Mouse (Mus musculus) T-helper 2 cell (primary cell): ENCODE results near the gene Zcwpw1.

ENCODE experiments used
- in situ Hi-C: fragments of 300-600 bp; cut with MboI, MseI; formaldehyde crosslinking; loops from one replicate; pipeline ENCODE4 v1.15.1; 2025; ENCODE audit warnings: high pct_unique_total_duplicates

Gene Zcwpw1

GRCm38 (mm10) chr5:137787151-137787928 lies at the start of gene Zcwpw1, which contains the start of gene Mepce:
Zcwpw1 (plus strand) TSS chr5:137787798.
Mepce (minus strand) TSS chr5:137787655.
- in situ Hi-C loops = no loop called here

GRCm38 (mm10) chr5:137738516-137738915 lies 49.1 kb upstream of the Zcwpw1 start:
- in situ Hi-C loops = no loop called here

GRCm38 (mm10) chr5:137739471-137739870 lies 48.1 kb upstream of the Zcwpw1 start:
- in situ Hi-C loops = no loop called here

GRCm38 (mm10) chr5:137740506-137740905 lies 47.1 kb upstream of the Zcwpw1 start:
- in situ Hi-C loops = no loop called here

GRCm38 (mm10) chr5:137741023-137741931 lies 46.3 kb upstream of the Zcwpw1 start, which contains the start of gene Nyap1:
Nyap1 (minus strand) TSS chr5:137741607.
- in situ Hi-C loops = no loop called here

- in situ Hi-C loops = no loop called here
These were observed 45.5 kb upstream of the Zcwpw1 start for GRCm38 (mm10) chr5:137742048-137742447.

GRCm38 (mm10) chr5:137742836-137743235 lies 44.8 kb upstream of the Zcwpw1 start:
- in situ Hi-C loops = no loop called here

- in situ Hi-C loops = no loop called here
These were observed 43.4 kb upstream of the Zcwpw1 start for GRCm38 (mm10) chr5:137744197-137744596.

GRCm38 (mm10) chr5:137745214-137746171 lies 42.1 kb upstream of the Zcwpw1 start, which contains the start of gene Tsc22d4:
Tsc22d4 (plus strand) TSS chr5:137745730.
- in situ Hi-C loops = loop anchor here (5.0 kb wide), 1 partner anchor 58 kb away; no protein-coding TSS in a partner anchor

GRCm38 (mm10) chr5:137746282-137746850 lies 41.2 kb upstream of the Zcwpw1 start:
- in situ Hi-C loops = loop anchor here (5.0 kb wide), 1 partner anchor 59 kb away; no protein-coding TSS in a partner anchor

GRCm38 (mm10) chr5:137746851-137747325 lies 40.7 kb upstream of the Zcwpw1 start:
- in situ Hi-C loops = loop anchor here (5.0 kb wide), 1 partner anchor 60 kb away; no protein-coding TSS in a partner anchor

GRCm38 (mm10) chr5:137747326-137747961 lies 40.2 kb upstream of the Zcwpw1 start:
- in situ Hi-C loops = loop anchor here (5.0 kb wide), 1 partner anchor 60 kb away; no protein-coding TSS in a partner anchor

- in situ Hi-C loops = loop anchor here (5.0 kb wide), 1 partner anchor 61 kb away; no protein-coding TSS in a partner anchor
These were observed 39.3 kb upstream of the Zcwpw1 start for GRCm38 (mm10) chr5:137748130-137748770.

GRCm38 (mm10) chr5:137749196-137749836 lies 38.3 kb upstream of the Zcwpw1 start:
- in situ Hi-C loops = loop anchor here (5.0 kb wide), 1 partner anchor 62 kb away; no protein-coding TSS in a partner anchor

- in situ Hi-C loops = loop anchor here (10.0 kb wide), 1 partner anchor 235 kb away; the partner anchor contains the start of gene Gigyf1
These were observed 37.4 kb upstream of the Zcwpw1 start for GRCm38 (mm10) chr5:137750212-137750611.

GRCm38 (mm10) chr5:137751221-137751887 lies 36.2 kb upstream of the Zcwpw1 start:
- in situ Hi-C loops = loop anchor here (10.0 kb wide), 1 partner anchor 237 kb away; the partner anchor contains the start of gene Gigyf1

GRCm38 (mm10) chr5:137751988-137752387 lies 35.6 kb upstream of the Zcwpw1 start:
- in situ Hi-C loops = loop anchor here (10.0 kb wide), 1 partner anchor 237 kb away; the partner anchor contains the start of gene Gigyf1
